Mouse (Mus musculus): ENCODE data around the gene Arfip1. TPM values are rescaled to one million over a fixed set of nuclear protein-coding genes. Genes with fewer than 3 reads are reported as not detected.
A peak's percentile ranks its signal among the peaks of the same experiment; 100 is the strongest.

Gene Arfip1
- polyA plus RNA-seq, 1 experiment from 2014 or later = 32.2 TPM

- no peak for DNase-seq (ENCODE audit: low spot score)
- no peak overlapping the region for H3K4me3 ChIP-seq
- no peaks in the 10 kb centered on the region for H3K9me3 ChIP-seq (replicated peaks)
- H3K27ac ChIP-seq (replicated peaks) = no peak overlapping the region
- H3K36me3 ChIP-seq = no peaks in the 10 kb centered on the region
- H3K27me3 ChIP-seq (ENCODE audit: low read depth, poor library complexity, severe bottlenecking) = peaks cover 4% of the 10 kb centered on the region
- WGBS = 81% methylated on average over 6 of the region's 6 CpGs
- H3K4me1 ChIP-seq = peaks cover 33% of the 10 kb centered on the region
These were observed 116.5 kb downstream of the Arfip1 start for GRCm38 (mm10) chr3:84465822-84466500.

- DNase-seq (ENCODE audit: low spot score) = no peak
- H3K4me3 ChIP-seq = no peak overlapping the region
- H3K27ac ChIP-seq (replicated peaks) = peak overlapping the region; percentile 59; the same call in 1 of the 2 replicates
- no peaks in the 10 kb centered on the region; the same call in 1 of the 2 replicates for H3K27me3 ChIP-seq (ENCODE audit: low read depth, poor library complexity, severe bottlenecking)
- peaks cover 35% of the 10 kb centered on the region for H3K4me1 ChIP-seq
- WGBS = 52% methylated on average over 4 of the region's 4 CpGs
- no peaks in the 10 kb centered on the region for H3K36me3 ChIP-seq
- H3K9me3 ChIP-seq (replicated peaks) = no peaks in the 10 kb centered on the region
These were observed 120.7 kb downstream of the Arfip1 start for GRCm38 (mm10) chr3:84461687-84462086.

- WGBS = 58% methylated on average over 12 of the region's 12 CpGs
- H3K4me1 ChIP-seq = peaks cover 35% of the 10 kb centered on the region
- H3K4me3 ChIP-seq = no peak overlapping the region
- DNase-seq (ENCODE audit: low spot score) = no peak
- H3K9me3 ChIP-seq (replicated peaks) = no peaks in the 10 kb centered on the region
- no peaks in the 10 kb centered on the region; the same call in 1 of the 2 replicates for H3K27me3 ChIP-seq (ENCODE audit: low read depth, poor library complexity, severe bottlenecking)
- H3K27ac ChIP-seq (replicated peaks) = peak overlapping the region; percentile 24; the same call in 1 of the 2 replicates
- H3K36me3 ChIP-seq = no peaks in the 10 kb centered on the region
These were observed 121.5 kb downstream of the Arfip1 start for GRCm38 (mm10) chr3:84460952-84461351.

- no peak for DNase-seq (ENCODE audit: low spot score)
- H3K27ac ChIP-seq (replicated peaks) = peak overlapping the region; percentile 24; the same call in 1 of the 2 replicates
- WGBS = 46% methylated on average over 3 of the region's 3 CpGs
- no peaks in the 10 kb centered on the region; the same call in 1 of the 2 replicates for H3K27me3 ChIP-seq (ENCODE audit: low read depth, poor library complexity, severe bottlenecking)
- H3K9me3 ChIP-seq (replicated peaks) = no peaks in the 10 kb centered on the region
- peaks cover 35% of the 10 kb centered on the region for H3K4me1 ChIP-seq
- H3K36me3 ChIP-seq = no peaks in the 10 kb centered on the region
- H3K4me3 ChIP-seq = no peak overlapping the region
These were observed 121.9 kb downstream of the Arfip1 start for GRCm38 (mm10) chr3:84460499-84460898.

GRCm38 (mm10) chr3:84455733-84456417, 126.5 kb downstream of the Arfip1 start:
- Histone ChIP-seq H3K4me1 (peaks cover 24% of the 10 kb centered on the region), H3K4me3 (no peak overlapping the region), H3K36me3 (no peaks in the 10 kb centered on the region), H3K27me3 (ENCODE audit: low read depth, poor library complexity, severe bottlenecking) (peaks cover 5% of the 10 kb centered on the region; the same call in 1 of the 2 replicates), H3K27ac (replicated peaks) (no peak overlapping the region), H3K9me3 (replicated peaks) (no peaks in the 10 kb centered on the region)
- WGBS = 82% methylated on average over 12 of the region's 12 CpGs
- DNase-seq (ENCODE audit: low spot score) = no peak

- WGBS = 60% methylated on average over 3 of the region's 3 CpGs
These were observed 131.8 kb downstream of the Arfip1 start for GRCm38 (mm10) chr3:84450651-84451050.

GRCm38 (mm10) chr3:84449015-84449414, 133.4 kb downstream of the Arfip1 start:
- H3K9me3 ChIP-seq (replicated peaks) = no peaks in the 10 kb centered on the region
- peaks cover 38% of the 10 kb centered on the region for H3K27me3 ChIP-seq (ENCODE audit: low read depth, poor library complexity, severe bottlenecking)
- no peak for DNase-seq (ENCODE audit: low spot score)
- 81% methylated on average over 9 of the region's 9 CpGs for WGBS
- H3K4me1 ChIP-seq = peaks cover 40% of the 10 kb centered on the region
- no peak overlapping the region for H3K4me3 ChIP-seq
- H3K27ac ChIP-seq (replicated peaks) = no peak overlapping the region
- no peaks in the 10 kb centered on the region for H3K36me3 ChIP-seq

More at GRCm38 (mm10) chr3:84450651-84451050, 131.8 kb downstream of the Arfip1 start:
- no peak for DNase-seq (ENCODE audit: low spot score)
- Histone ChIP-seq H3K27ac (replicated peaks) (no peak overlapping the region), H3K27me3 (ENCODE audit: low read depth, poor library complexity, severe bottlenecking) (peaks cover 23% of the 10 kb centered on the region), H3K36me3 (no peaks in the 10 kb centered on the region), H3K4me3 (no peak overlapping the region), H3K9me3 (replicated peaks) (no peaks in the 10 kb centered on the region), H3K4me1 (peaks cover 30% of the 10 kb centered on the region)

GRCm38 (mm10) chr3:84447803-84448202, 134.6 kb downstream of the Arfip1 start:
- WGBS = 57% methylated on average over 5 of the region's 5 CpGs
- H3K4me1 ChIP-seq = peaks cover 43% of the 10 kb centered on the region

More at GRCm38 (mm10) chr3:84447803-84448202, 134.6 kb downstream of the Arfip1 start:
- peaks cover 44% of the 10 kb centered on the region for H3K27me3 ChIP-seq (ENCODE audit: low read depth, poor library complexity, severe bottlenecking)
- no peaks in the 10 kb centered on the region for H3K36me3 ChIP-seq
- H3K4me3 ChIP-seq = no peak overlapping the region
- H3K9me3 ChIP-seq (replicated peaks) = no peaks in the 10 kb centered on the region
- no peak overlapping the region; the same call in 1 of the 2 replicates for H3K27ac ChIP-seq (replicated peaks)
- DNase-seq (ENCODE audit: low spot score) = no peak

Other genes starting within 250 kb of the Arfip1 start
- gene Fhdc1, start 102.2 kb downstream of the Arfip1 start, polyA plus RNA-seq (2016; fragmentation: Nextera tagmentation; extraction: Ambion mirVana) = 2.0 and 2.1 TPM in 2 replicates
- gene Tigd4, start 10.9 kb upstream of the Arfip1 start, polyA plus RNA-seq (2016; fragmentation: Nextera tagmentation; extraction: Ambion mirVana) = not detected in 2 replicates
- 0.25 and 0.29 TPM in 2 replicates for gene Tmem154, start 83.6 kb upstream of the Arfip1 start, polyA plus RNA-seq (2016; fragmentation: Nextera tagmentation; extraction: Ambion mirVana)
- 8.9 and 12.8 TPM in 2 replicates for gene Fbxw7, start 232.6 kb upstream of the Arfip1 start, polyA plus RNA-seq (2016; fragmentation: Nextera tagmentation; extraction: Ambion mirVana)